Mouse (Mus musculus) Muller cell, postnatal 12 days (primary cell): ENCODE measurements around the gene Ccz1.
A peak's percentile ranks its signal among the peaks of the same experiment; 100 is the strongest.

Source experiments
- DNase-seq: peaks from one replicate; pipeline ENCODE4 v3.0.0-alpha.2; 2015; ENCODE audit errors: inconsistent ontology term

Gene Ccz1

GRCm38 (mm10) chr5:143994632-143995365 is 19.9 kb downstream of the Ccz1 start:
- no peak for DNase-seq

GRCm38 (mm10) chr5:143993849-143994248 is 20.8 kb downstream of the Ccz1 start:
- no peak for DNase-seq

- DNase-seq: no peak
These were observed 21.4 kb downstream of the Ccz1 start for GRCm38 (mm10) chr5:143993260-143993659.

GRCm38 (mm10) chr5:143992661-143993060 is 22.0 kb downstream of the Ccz1 start:
- no peak for DNase-seq

DNA sequence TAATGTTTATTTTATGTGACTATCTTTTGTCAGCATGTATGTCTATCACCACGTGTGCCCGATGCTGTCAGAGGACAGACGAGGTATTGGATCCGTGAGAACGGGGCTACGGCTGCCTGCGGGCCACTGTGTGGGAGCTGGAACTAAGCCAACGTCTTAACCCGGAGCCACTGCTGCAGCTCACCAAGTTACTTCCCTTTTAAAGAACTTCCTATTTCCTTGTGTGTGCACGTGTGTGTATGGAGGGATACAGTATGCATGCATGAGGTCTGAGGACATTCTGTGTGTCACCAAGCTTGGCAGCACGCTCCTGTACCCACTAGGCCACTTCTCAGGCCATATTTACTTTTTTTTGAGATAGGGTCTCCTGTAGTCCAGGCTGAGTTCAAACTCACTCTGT is 24.6 kb downstream of the Ccz1 start:
- DNase-seq: no peak

GRCm38 (mm10) chr5:143989046-143989445 is 25.6 kb downstream of the Ccz1 start:
- DNase-seq: no peak

GRCm38 (mm10) chr5:143987596-143987995 is 27.1 kb downstream of the Ccz1 start:
- no peak for DNase-seq

- no peak for DNase-seq
These were observed 29.3 kb downstream of the Ccz1 start for GRCm38 (mm10) chr5:143985381-143985780.

DNA sequence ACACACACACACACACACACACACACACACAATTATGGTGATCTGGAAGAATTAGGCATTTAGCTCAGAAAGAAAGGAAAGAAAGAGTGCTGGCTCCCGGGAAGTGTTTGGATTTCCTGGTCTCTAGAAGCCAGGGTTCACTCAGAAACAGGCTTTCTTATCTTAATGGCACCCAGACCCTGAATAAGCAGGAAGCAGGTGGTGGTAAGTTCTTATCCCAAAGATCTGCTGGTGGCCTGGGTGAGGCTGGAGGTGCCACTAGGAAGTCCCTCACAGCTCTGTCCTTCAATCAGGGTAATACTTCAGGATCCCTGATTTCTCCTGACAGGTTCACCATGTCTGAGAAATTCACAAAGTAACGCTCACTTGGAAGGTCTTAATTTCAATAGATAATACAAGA is 32.3 kb downstream of the Ccz1 start:
- DNase-seq: no peak

DNA sequence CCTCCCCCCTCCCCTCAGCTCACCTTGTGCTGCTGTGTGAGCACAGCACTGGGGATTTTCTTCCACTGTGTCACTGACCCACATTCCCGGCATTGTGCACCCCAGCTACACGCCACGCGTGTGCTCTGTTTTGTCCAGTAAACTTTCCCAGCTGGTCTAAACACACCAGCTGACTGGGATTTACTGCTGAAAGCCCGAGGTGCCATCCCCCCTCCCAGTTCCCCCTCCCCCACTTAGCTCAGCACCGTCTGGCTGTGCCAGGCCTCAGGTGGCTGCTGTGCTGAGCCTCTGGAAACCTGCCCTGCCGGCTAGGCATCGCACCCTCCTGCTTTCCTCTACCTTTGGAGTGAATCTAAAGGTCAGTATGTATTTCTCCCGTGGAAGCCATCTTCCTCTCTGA is 33.8 kb downstream of the Ccz1 start:
- peak; percentile 16 for DNase-seq

DNA sequence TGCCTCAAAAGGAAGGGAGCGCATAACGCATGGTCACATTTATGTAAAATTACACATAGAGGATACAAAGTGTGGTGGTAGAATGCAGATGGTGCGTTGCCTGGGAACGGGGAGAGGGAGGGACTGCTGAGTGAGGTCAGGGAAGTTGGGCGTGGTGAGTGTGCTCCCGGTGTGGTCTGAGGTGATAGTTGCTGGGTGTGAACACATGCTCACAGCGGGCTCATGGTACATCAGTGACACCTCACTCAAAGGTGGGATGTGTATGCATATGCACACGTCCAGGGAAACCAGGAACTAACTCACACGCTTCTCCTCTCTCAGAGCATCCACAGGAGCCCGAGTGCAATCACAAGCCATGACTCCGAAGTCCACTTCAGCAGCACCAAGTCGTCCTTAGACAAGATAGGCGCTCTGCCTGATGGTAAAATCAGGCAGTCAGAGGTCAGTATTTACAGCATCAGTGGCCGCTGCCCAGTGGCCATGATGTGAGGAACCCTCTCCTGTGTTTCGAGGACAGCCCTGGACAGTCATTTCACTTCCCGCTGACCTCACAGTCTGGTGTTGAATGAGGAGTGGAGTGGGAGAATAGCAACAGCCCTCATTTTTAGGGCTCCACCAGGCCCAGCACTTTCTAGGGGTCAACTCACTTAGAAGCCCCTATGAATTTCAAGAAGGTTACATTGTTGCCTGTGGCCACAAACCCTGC is 37.8 kb downstream of the Ccz1 start:
- DNase-seq: no peak

- no peak for DNase-seq
These were observed 38.4 kb downstream of the Ccz1 start for GRCm38 (mm10) chr5:143976232-143976631.

DNA sequence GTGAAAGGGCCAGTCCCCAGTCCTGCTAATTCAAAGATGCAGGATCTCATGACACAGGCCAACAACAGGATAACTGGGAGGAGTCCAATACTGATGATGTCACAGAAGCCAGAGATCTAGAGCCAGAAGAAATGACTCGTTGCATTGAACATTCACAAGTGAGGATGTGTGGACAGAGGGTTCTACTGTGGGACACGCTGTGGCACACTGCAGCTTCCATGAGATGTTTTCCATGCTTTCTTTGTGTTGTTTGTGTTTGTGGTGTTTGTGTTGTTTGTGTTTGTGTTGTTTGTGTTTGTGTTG is 39.1 kb downstream of the Ccz1 start:
- DNase-seq: no peak

DNA sequence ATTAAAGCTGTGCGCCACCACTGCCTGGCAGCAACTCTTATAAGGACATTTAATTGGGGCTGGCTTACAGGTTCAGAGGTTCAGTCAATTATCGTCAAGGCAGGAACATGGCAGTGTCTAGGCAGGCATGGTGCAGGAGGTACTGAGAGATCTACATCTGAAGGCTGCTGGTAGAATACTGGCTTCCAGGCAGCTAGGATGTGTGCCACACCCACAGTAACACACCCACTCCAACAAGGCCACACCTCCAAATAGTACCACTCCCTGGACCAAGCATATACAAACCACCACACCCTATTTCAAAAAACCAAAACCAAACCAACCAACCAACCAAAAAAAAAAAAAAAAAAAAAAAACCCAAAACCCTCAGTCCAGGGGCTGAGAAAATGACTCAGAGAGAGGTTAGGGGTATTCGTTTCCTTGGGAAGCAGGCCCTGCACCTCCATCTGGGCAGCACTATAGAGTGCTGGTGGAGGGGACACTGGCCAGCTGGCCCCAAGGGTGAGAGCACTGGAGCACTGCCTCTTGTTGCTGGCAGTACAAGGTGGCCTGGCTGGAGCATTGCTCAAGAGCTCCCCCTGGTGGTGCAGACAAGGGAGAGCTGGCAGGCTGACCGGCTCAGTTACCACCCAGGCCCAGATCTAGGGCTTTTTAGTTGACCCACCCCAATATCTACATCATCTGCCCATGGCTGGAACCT is 39.6 kb downstream of the Ccz1 start:
- peak; percentile 64 for DNase-seq

GRCm38 (mm10) chr5:143972628-143973027 is 42.0 kb downstream of the Ccz1 start:
- DNase-seq: no peak

DNA sequence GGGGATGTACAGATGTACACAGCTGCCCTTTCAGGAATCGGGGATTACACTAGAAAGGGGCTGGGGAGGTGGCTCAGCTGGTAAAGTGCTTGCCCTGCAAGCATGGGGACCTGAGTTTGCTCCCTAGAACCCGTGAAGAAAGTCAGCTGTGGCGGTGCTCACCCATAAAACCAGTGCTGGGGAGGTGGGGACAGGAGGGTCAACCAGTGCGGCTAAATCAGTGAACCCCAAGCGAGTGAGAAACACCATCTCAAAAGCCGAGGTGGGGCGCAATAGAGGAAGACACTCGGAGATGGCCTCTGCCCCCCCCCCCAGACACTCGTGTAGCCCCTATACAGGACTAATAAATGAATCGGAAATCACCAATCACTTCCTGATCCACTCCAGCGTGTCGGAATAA is 48.0 kb downstream of the Ccz1 start:
- no peak for DNase-seq

- no peak for DNase-seq
These were observed 48.9 kb downstream of the Ccz1 start for GRCm38 (mm10) chr5:143965586-143966345.

GRCm38 (mm10) chr5:143961176-143961575 is 53.5 kb downstream of the Ccz1 start:
- DNase-seq: no peak

- DNase-seq: no peak
These were observed 55.1 kb downstream of the Ccz1 start for GRCm38 (mm10) chr5:143959551-143959950.

DNA sequence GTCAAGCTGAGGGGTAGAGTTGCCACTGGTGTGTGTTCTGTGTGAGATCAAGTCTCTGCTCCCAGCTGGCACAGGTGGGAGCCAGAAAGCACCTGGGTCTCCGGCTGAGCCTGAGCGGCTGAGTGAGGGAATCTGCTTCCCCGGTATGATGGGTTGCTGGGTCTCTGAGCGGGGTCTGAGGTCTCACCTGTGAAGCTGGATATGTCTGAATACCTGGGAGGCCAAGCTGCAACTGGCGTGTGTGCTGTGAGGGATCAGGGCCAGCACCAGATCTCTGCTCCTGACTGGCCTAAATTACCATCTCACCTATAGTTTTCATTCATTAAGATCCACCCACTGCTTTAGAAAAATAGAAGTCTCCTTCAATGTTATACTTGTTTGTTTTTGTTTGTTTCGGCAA is 57.6 kb downstream of the Ccz1 start:
- DNase-seq: no peak

DNA sequence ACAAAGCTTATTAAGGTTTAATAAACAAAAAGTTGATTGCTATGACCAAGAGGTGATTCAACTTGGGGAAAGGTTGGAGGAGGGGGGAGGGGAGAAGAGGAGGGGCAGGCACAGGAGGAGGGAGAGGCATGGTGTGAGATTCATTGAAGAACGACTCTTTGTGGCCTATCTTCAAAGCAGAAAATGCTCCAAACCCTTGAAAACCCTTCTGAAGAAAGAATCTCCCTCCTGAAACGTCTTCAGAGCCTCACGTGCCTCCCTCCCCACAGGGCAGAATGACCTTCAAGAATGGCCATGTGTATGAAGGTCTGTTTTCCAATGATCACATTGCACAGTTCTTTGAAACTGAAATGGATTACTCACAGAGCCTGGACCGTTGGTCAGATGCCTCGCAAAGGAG is 64.7 kb downstream of the Ccz1 start:
- DNase-seq: no peak

GRCm38 (mm10) chr5:143948361-143948760 is 66.3 kb downstream of the Ccz1 start:
- no peak for DNase-seq
